Mouse (Mus musculus) MEL (cell line): ENCODE results near the gene Mapkap1. TPM values are rescaled to one million over a fixed set of nuclear protein-coding genes. Genes with fewer than 3 reads are reported as not detected.

Experiments used
- polyA plus RNA-seq, 2 experiments: library from polyadenylated mRNA; stranded (reverse) in 1 of 2; unstranded in 1 of 2; fragments of >175 nt in 1 of 2; fragments of >200 nt in 1 of 2; gene quantifications; 2 replicates each; pipeline versions ENCODE4 v1.2.1 to v1.2.4; 2012; ENCODE audit warnings: low replicate concordance in 2 of 2, low read depth in 1 of 2; ENCODE audit not compliant: insufficient read length in 2 of 2, insufficient read depth in 1 of 2, missing spikeins in 1 of 2
- total RNA-seq: library from RNA; depleted of rRNA; stranded (reverse); fragments of 300-350 nt; gene quantifications from 2 replicates; pipeline ENCODE4 v1.2.3, GENCODE M21; 2012; rRNA removed

Gene Mapkap1
- total and polyA plus RNA-seq, 3 experiments, result 42.1 to 52.5 TPM; not detected in 1

Other genes with a start within 250 kb of the Mapkap1 start
- gene Pbx3, start 33.6 kb upstream of the Mapkap1 start, total RNA-seq, result 9.0 and 10.1 TPM in 2 replicates
- gene Pbx3, start 33.6 kb upstream of the Mapkap1 start, polyA plus RNA-seq, result 10 to 100 TPM in 1 of 2 experiments, not detected in 1; 22.4 TPM